Mouse (Mus musculus) lung, embryonic 15.5 days (tissue): ENCODE results near the gene Rps25. TPM values are rescaled to one million over a fixed set of nuclear protein-coding genes. Genes with fewer than 3 reads are reported as not detected.

Experiments
- ATAC-seq: fragments of 200-750 bp; cut with Nextera tagmentation; 2 replicates; pipeline ENCODE4 v1.8.0; 2017; ENCODE audit warnings: moderate number of reproducible peaks, borderline replicate concordance; ENCODE audit not compliant: low FRiP score, low TSS enrichment; ENCODE audit errors: extremely low read depth
- H3K27ac ChIP-seq: fragments of 300-500 bp; sonication (generic); 2 replicates; pipeline ENCODE4 v1.5.1; 2015; ENCODE audit warnings: moderate library complexity, mild to moderate bottlenecking, inconsistent platforms
- H3K27me3 ChIP-seq: fragments of 300-500 bp; sonication (generic); 2 replicates; pipeline ENCODE4 v1.6.1; 2015; ENCODE audit warnings: inconsistent platforms
- H3K36me3 ChIP-seq: fragments of 300-500 bp; sonication (generic); 2 replicates; pipeline ENCODE4 v1.6.1; 2015; ENCODE audit warnings: inconsistent platforms
- H3K4me1 ChIP-seq: fragments of 300-500 bp; sonication (generic); 2 replicates; pipeline ENCODE4 v1.6.1; 2015; ENCODE audit warnings: inconsistent platforms
- H3K4me2 ChIP-seq: fragments of 300-500 bp; sonication (generic); 2 replicates; pipeline ENCODE4 v1.6.1; 2015; ENCODE audit warnings: inconsistent platforms, mild to moderate bottlenecking, moderate library complexity
- H3K4me3 ChIP-seq: fragments of 300-500 bp; sonication (generic); 2 replicates; pipeline ENCODE4 v1.5.1; 2015; ENCODE audit warnings: mild to moderate bottlenecking, inconsistent platforms
- H3K9ac ChIP-seq: fragments of 300-500 bp; sonication (generic); 2 replicates; pipeline ENCODE4 v1.6.1; 2015; ENCODE audit warnings: inconsistent platforms
- H3K9me3 ChIP-seq: fragments of 300-500 bp; sonication (generic); 2 replicates; pipeline ENCODE4 v1.6.1; 2016; ENCODE audit warnings: inconsistent platforms
- WGBS: fragments of 180-500 bp; shearing (Covaris S2); methylation state at CpG from one replicate; pipeline ENCODE4 v1.1.7; 2015; 5-methylcytosine and 5-hydroxymethylcytosine counted together
- polyA plus RNA-seq: library from polyadenylated mRNA; unstranded; fragments of >200 nt; fragmentation: Nextera tagmentation; extraction: Ambion mirVana; gene quantifications from 2 replicates; pipeline ENCODE4 v1.2.1, GENCODE M21; 2015

Rps25 gene
- polyA plus RNA-seq, 1 experiment from 2014 or later, result 1,635 TPM

DNA sequence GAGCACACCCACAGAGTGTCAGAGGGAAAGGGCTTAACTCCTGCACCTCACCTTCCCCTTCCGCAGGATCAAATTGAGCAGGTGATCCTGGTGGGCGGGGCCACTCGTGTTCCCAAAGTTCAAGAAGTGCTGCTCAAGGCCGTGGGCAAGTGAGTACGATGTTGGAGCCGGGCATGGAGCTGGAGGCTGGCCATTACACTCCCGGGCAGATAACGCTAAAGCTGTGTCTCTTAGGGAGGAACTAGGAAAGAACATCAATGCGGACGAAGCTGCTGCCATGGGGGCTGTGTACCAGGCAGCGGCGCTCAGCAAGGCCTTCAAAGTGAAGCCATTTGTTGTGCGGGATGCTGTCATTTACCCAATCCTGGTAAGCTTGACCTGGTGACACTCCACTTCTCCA lies 22.3 kb upstream of the Rps25 start:
- no peaks in the 10 kb centered on the region for H3K27me3 ChIP-seq
- H3K9ac ChIP-seq, result no peak overlapping the region
- H3K4me2 ChIP-seq, result no peak overlapping the region
- no peaks in the 10 kb centered on the region for H3K9me3 ChIP-seq
- H3K27ac ChIP-seq, result no peak overlapping the region
- 87% methylated on average over 13 of the region's 13 CpGs for WGBS
- H3K36me3 ChIP-seq, result peaks cover 87% of the 10 kb centered on the region
- H3K4me3 ChIP-seq, result no peak overlapping the region
- no peak for ATAC-seq
- H3K4me1 ChIP-seq, result peaks cover 13% of the 10 kb centered on the region

GRCm38 (mm10) chr9:44387221-44387620 lies 19.7 kb upstream of the Rps25 start:
- Histone ChIP-seq H3K4me1 (no peaks in the 10 kb centered on the region), H3K27me3 (no peaks in the 10 kb centered on the region), H3K4me2 (no peak overlapping the region), H3K9me3 (no peaks in the 10 kb centered on the region), H3K27ac (no peak overlapping the region), H3K36me3 (peaks cover 96% of the 10 kb centered on the region), H3K4me3 (no peak overlapping the region), H3K9ac (no peak overlapping the region)
- ATAC-seq, result no peak
- 69% methylated on average over 3 of the region's 3 CpGs for WGBS

- H3K9ac ChIP-seq, result no peak overlapping the region
These were observed 17.7 kb upstream of the Rps25 start for GRCm38 (mm10) chr9:44389273-44389672.

GRCm38 (mm10) chr9:44391466-44391865 lies 15.5 kb upstream of the Rps25 start:
- Histone ChIP-seq H3K27me3 (no peaks in the 10 kb centered on the region), H3K9me3 (no peaks in the 10 kb centered on the region), H3K4me3 (no peak overlapping the region), H3K4me1 (0 out of 2 replicates have a peak, but pooled peaks cover 4% of the 10 kb centered on the region), H3K4me2 (no peak overlapping the region), H3K36me3 (peaks cover 60% of the 10 kb centered on the region), H3K9ac (no peak overlapping the region), H3K27ac (no peak overlapping the region)
- ATAC-seq, result 0 out of 2 replicates have a peak, but pooled peaks have one; percentile 5
- WGBS, result 35% methylated on average over 4 of the region's 4 CpGs

More at GRCm38 (mm10) chr9:44389273-44389672, 17.7 kb upstream of the Rps25 start:
- no peak overlapping the region for H3K4me3 ChIP-seq
- H3K36me3 ChIP-seq, result peaks cover 82% of the 10 kb centered on the region
- no peaks in the 10 kb centered on the region for H3K27me3 ChIP-seq
- 57% methylated on average over 8 of the region's 8 CpGs for WGBS
- no peaks in the 10 kb centered on the region for H3K4me1 ChIP-seq
- no peak for ATAC-seq
- H3K9me3 ChIP-seq, result no peaks in the 10 kb centered on the region
- no peak overlapping the region for H3K4me2 ChIP-seq
- H3K27ac ChIP-seq, result no peak overlapping the region

DNA sequence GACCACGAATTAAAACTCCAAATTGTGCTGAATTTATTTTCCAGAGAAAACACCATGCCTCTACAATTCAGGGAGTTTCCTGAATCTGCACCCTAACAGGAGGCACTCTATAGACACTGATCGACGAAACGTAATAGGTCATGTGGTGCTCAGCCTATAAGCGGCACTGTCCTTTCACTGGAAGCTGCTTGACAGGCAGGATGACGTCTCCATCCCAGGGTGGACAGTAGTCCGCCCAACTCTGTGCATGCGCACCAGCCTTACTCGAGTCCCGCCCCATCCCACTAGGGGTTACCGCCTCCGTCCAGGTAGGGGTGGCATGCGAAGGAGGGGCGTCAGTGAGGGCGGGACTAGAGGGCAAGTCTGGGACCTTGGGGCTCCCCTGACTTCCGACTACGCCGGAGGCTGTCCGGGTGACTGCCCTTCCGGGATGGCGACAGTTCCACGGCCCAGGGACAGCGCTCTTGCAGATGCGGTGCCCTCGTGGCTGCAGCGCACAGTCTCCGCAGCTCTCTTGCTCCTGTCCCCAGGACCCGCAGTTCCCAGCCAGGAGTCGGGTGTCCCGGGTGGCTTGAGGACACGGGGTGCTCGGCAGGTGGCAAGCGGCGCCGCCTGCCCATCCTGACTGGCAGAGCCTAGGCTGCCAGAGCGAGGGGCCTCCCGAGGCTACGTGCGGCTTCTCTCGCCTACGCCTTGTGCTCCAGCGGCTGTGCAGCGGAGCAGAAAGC lies 10.1 kb upstream of the Rps25 start, which contains the start of gene Slc37a4:
Gene Slc37a4, plus strand, starts transcription at position 169 of the 728 bp plus-strand sequence.
- under 1% methylated on average over 43 of the region's 43 CpGs for WGBS
- H3K4me1 ChIP-seq, result peaks cover 9% of the 10 kb centered on the region; the same call in 1 of the 2 replicates
- H3K9me3 ChIP-seq, result no peaks in the 10 kb centered on the region
- H3K36me3 ChIP-seq, result peaks cover 27% of the 10 kb centered on the region
- H3K27ac ChIP-seq, result peak within 1 kb of the TSS; percentile 74
- peak; percentile 99 for ATAC-seq
- peak within 1 kb of the TSS; percentile 65 for H3K9ac ChIP-seq
- peak within 1 kb of the TSS; percentile 57 for H3K4me3 ChIP-seq
- H3K27me3 ChIP-seq, result no peaks in the 10 kb centered on the region
- H3K4me2 ChIP-seq, result peak within 1 kb of the TSS; percentile 85

DNA sequence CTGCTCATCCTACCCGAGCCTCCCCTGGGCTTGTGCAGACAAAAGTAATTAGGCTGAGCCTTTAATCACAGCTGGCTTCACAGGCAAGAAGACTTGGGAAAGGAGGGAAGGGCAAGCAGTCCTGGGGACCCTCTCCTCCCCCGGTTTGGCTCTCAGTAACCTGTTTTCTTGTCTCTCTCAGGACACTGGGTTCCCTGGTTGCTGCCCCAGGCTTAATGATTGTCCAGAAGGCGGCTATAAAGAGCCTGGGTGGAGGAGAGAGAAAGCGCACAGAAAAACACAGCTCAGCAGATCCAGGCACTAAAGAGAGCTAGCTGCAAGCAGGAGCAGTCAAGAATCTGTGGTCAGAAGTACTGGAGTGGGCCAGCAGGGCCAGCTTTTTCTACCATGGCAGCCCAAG lies 8.9 kb upstream of the Rps25 start:
- ATAC-seq, result no peak
- 24% methylated on average over 4 of the region's 4 CpGs for WGBS
- peak overlapping the region; percentile 85 for H3K4me2 ChIP-seq
- no peaks in the 10 kb centered on the region for H3K9me3 ChIP-seq
- peak overlapping the region; percentile 57 for H3K4me3 ChIP-seq
- H3K9ac ChIP-seq, result 0 out of 2 replicates have a peak overlapping the region, but pooled peaks have one; percentile 65
- peaks cover 32% of the 10 kb centered on the region for H3K36me3 ChIP-seq
- H3K27ac ChIP-seq, result no peak overlapping the region
- peaks cover 9% of the 10 kb centered on the region; the same call in 1 of the 2 replicates for H3K4me1 ChIP-seq
- H3K27me3 ChIP-seq, result no peaks in the 10 kb centered on the region

- Histone ChIP-seq H3K27me3 (no peaks in the 10 kb centered on the region), H3K4me2 (peak overlapping the region; percentile 85), H3K9me3 (no peaks in the 10 kb centered on the region), H3K4me3 (no peak overlapping the region), H3K9ac (no peak overlapping the region), H3K36me3 (peaks cover 37% of the 10 kb centered on the region), H3K4me1 (peaks cover 9% of the 10 kb centered on the region; the same call in 1 of the 2 replicates), H3K27ac (no peak overlapping the region)
- ATAC-seq, result no peak
- WGBS, result 84% methylated on average over 9 of the region's 9 CpGs
These were observed 8.4 kb upstream of the Rps25 start for GRCm38 (mm10) chr9:44398551-44398950.

- Histone ChIP-seq H3K4me2 (no peak overlapping the region), H3K9ac (no peak overlapping the region), H3K27me3 (no peaks in the 10 kb centered on the region), H3K9me3 (no peaks in the 10 kb centered on the region), H3K27ac (no peak overlapping the region), H3K4me1 (peaks cover 9% of the 10 kb centered on the region; the same call in 1 of the 2 replicates), H3K4me3 (no peak overlapping the region), H3K36me3 (peaks cover 44% of the 10 kb centered on the region)
- no peak for ATAC-seq
- 83% methylated on average over 13 of the region's 13 CpGs for WGBS
These were observed 7.7 kb upstream of the Rps25 start for GRCm38 (mm10) chr9:44399114-44399794.

DNA sequence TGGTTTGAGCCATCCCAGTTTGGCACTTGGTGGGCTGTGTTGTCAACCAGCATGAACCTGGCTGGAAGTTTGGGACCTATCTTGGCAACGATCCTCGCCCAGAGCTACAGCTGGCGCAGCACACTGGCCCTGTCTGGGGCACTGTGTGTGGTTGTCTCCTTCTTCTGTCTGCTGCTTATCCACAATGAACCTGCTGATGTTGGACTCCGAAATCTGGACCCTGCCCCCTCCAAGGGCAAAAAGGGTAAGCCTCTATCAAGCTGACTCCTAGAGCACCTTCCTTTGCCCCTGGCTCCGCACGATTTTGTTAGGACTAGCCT lies 7.2 kb upstream of the Rps25 start:
- no peak for ATAC-seq
- WGBS, result 85% methylated on average over 6 of the region's 6 CpGs
- no peak overlapping the region for H3K4me2 ChIP-seq

GRCm38 (mm10) chr9:44401081-44401480 lies 5.9 kb upstream of the Rps25 start:
- H3K9me3 ChIP-seq, result no peaks in the 10 kb centered on the region
- H3K4me2 ChIP-seq, result no peak overlapping the region
- no peak overlapping the region for H3K9ac ChIP-seq
- H3K4me3 ChIP-seq, result no peak overlapping the region
- WGBS, result 73% methylated on average over 4 of the region's 4 CpGs
- peaks cover 19% of the 10 kb centered on the region for H3K4me1 ChIP-seq
- H3K27me3 ChIP-seq, result no peaks in the 10 kb centered on the region
- H3K27ac ChIP-seq, result no peak overlapping the region
- ATAC-seq, result no peak
- peaks cover 57% of the 10 kb centered on the region for H3K36me3 ChIP-seq

More for the DNA sequence above, 7.2 kb upstream of the Rps25 start:
- Histone ChIP-seq H3K9me3 (no peaks in the 10 kb centered on the region), H3K9ac (no peak overlapping the region), H3K36me3 (peaks cover 49% of the 10 kb centered on the region), H3K27ac (no peak overlapping the region), H3K4me3 (no peak overlapping the region), H3K4me1 (peaks cover 9% of the 10 kb centered on the region; the same call in 1 of the 2 replicates), H3K27me3 (no peaks in the 10 kb centered on the region)

DNA sequence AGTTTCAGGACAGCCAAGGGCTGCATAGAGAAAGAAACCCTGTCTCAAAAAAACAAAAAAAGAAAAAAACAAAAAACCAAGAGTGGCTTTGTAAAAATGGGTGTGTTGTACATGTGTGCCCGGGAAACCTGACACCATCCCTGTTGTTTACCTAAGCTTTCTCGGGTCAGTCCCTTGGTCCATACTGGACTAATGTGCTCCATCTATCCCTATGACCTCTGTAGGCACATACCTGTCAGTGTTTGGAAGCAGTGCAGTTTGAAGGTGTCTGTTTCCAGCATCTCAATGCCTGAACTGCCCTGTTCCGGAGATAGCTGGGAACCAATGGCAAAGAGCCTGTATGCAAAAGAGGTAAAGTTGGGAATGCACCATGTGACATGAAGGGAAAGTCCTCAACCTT lies 1.9 kb upstream of the Rps25 start:
- ATAC-seq, result no peak
- no peaks in the 10 kb centered on the region for H3K9me3 ChIP-seq
- H3K27ac ChIP-seq, result no peak overlapping the region
- peaks cover 25% of the 10 kb centered on the region for H3K4me1 ChIP-seq
- 57% methylated on average over 3 of the region's 3 CpGs for WGBS
- H3K36me3 ChIP-seq, result peaks cover 70% of the 10 kb centered on the region
- H3K4me3 ChIP-seq, result no peak overlapping the region
- H3K9ac ChIP-seq, result no peak overlapping the region
- H3K4me2 ChIP-seq, result no peak overlapping the region
- no peaks in the 10 kb centered on the region for H3K27me3 ChIP-seq

GRCm38 (mm10) chr9:44407752-44408097 lies 786 bp downstream of the Rps25 start:
- 0% methylated on average over 24 of the region's 24 CpGs for WGBS
- Histone ChIP-seq H3K27ac (peak overlapping the region; percentile 98), H3K36me3 (peaks cover 70% of the 10 kb centered on the region), H3K9me3 (no peaks in the 10 kb centered on the region), H3K4me1 (peaks cover 25% of the 10 kb centered on the region), H3K4me3 (peak overlapping the region; percentile 90), H3K27me3 (no peaks in the 10 kb centered on the region), H3K9ac (peak overlapping the region; percentile 85), H3K4me2 (peak overlapping the region; percentile 74)
- ATAC-seq, result no peak
